Mouse (Mus musculus): ENCODE measurements at regions not wholly inside any gene's neighbourhood (a gene's known extent, or its start where the extent isn't known, plus 50 kb on each side); places are given as distances from the start of the nearest gene placed in this dataset.

DNA sequence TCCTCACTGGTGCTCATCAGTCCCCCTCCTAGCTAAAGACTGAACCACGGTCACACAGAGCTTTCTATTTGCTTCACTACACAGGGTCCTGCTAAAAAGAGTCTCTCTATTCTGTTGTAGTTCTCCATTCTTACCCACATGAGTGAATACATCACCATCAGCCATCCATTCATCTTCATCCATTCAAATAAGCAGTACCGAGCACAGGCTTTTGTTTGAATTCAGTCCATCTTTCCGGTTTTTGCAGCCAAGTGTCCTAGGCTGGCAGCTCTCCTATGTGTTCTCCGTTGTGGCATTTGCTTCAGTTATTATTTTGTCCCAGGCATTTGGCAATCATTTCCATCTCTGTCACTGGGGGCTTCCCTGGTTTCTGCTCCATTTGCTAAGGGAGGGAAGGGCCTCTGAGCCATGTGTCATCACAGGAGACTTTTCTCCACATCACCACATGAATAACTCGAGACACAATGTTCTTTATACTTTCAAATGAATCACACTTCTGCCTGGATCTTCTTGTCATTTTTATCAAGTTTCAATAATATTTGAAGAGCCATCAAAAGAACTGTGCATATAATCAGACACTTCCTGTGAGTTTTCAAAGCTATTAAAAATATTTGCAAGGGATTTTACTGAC lies 366.1 kb downstream of the Dnajb9 start:
- DNase-seq (ENCODE audit: low spot score), result peak; percentile 14

DNA sequence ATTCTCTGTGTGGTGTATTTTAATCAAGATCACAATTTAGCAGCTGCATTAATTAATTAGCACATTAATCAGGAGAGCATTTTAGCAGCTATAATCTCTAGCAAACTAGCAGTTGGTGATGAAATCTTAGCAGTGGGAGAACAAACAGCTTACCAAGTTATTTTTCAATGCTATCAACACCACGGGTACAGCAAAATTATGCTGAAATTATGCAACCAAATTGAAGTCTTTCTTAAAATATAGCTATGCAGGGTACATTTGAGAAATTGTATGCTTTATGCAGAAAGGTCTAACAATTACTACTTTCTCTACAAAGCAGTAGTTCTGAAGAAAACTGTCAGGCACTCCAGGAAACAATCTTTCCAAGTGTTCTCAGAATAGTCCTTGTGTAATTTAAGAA lies 378.1 kb downstream of the Dnajb9 start:
- no peak for DNase-seq (ENCODE audit: low spot score)

DNA sequence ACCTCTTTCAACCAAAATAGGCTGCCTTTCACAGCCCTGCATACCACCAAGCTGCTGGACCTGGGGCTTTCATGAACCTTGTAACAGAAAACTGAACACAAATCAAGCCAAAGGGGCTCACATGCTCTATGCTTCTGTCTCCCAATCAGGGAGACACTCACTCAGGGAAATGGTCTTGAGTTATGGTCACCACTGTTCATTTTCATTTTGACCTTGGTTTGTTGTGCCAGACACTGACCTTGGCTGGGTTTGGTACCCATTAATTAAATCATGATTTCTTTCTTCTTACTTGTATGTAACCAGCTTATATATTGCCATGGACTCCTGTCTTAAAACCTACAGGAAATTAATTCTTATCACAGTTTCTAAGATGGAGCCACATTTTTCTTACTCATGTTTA lies 381.5 kb downstream of the Dnajb9 start:
- no peak for DNase-seq (ENCODE audit: low spot score)

DNA sequence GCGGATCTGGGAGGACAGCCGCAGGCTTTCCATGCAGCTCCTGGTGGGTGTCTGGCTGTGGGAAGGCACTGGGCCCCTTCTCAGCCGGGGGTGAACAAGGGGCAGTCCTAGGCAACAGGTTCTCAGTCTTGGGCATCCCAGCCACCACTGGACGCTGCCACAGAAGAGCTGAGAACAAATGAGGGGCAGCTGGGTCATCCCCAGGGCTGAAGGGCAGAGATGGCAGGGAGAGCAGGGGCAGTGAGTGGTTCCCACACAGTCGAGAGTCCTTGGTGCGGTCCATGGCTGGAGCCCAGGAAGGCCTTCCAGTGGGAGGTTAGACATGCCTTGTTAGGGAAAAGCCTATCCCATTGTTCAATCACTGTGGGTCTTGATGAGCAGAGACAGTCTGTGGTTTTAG lies 382.2 kb downstream of the Dnajb9 start:
- no peak for DNase-seq (ENCODE audit: low spot score)

- no peak for DNase-seq (ENCODE audit: low spot score)
Observed at GRCm38 (mm10) chr12:43827296-43827695, 382.8 kb downstream of the Dnajb9 start.

DNA sequence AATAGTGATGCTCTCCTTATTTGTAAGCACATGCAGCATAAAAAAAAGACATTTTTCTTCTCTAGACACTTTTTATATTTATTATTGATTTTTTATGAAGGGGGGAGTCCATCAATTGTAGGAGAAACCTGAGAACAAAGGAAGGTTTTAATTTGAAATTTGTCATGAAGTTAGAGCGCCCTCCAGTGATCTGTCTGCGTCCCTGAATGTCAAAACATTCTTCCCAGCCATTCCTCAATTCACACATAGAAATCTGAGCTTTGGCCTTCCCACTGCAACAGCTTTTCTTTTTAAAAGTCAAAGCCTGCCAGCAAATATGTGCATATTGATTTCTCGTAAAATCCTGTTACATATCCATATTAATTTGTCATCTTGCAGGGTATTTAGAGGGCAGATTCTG lies 396.6 kb downstream of the Dnajb9 start:
- DNase-seq (ENCODE audit: low spot score), result peak; percentile 76

DNA sequence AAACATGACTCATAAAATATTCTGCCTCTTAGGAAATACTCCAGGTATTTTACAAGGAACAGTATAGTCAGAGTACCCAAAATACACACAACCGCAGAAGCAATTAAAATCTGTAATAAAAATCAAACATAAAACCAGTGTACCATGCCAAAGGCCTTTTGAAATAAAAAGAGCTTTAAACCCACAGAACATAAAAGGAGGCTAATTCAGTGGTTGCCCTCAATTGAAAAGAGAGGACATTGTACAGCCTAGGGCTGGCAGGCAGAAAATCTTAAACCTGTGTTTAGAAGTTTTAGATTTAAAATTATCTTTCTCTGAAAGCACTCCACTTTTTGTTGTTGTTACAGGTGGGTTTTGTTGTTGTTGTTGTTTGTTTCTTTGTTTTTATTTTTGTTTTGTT lies 437.4 kb downstream of the Dnajb9 start:
- no peak for DNase-seq (ENCODE audit: low spot score)

- no peak for DNase-seq (ENCODE audit: low spot score)
Observed at GRCm38 (mm10) chr12:43762151-43762550, 448.0 kb downstream of the Dnajb9 start.
